Mouse (Mus musculus) CD4-positive, CD25-positive, alpha-beta regulatory T cell, adult 2 months (primary cell): ENCODE measurements at regions not wholly inside any gene's neighbourhood (a gene's known extent, or its start where the extent isn't known, plus 50 kb on each side); places are given as distances from the start of the nearest gene placed in this dataset.

ENCODE experiments used
- DNase-seq: peaks from one replicate; pipeline ENCODE4 v3.0.0-alpha.2; 2012; ENCODE audit warnings: low read depth, low spot score

DNA sequence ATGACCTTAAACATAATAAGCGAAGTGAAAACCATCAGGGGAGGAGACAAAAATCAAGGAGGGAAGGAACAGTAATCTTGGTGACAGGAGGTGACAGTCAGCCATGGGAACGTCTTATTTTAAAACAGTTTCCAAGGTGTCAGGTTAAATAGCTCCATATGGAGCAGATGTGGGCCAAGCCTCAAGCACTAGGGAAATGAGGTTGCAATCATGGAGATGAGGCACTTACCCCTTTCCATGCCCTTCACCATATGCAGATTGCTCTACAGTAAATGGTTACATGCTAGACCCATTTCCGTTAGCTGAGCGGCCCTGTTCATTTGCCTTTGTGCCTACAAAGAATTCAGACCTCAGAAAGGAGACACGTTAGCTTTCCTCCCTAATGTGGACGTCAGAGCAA lies 204.8 kb upstream of the Gm6793 start:
- DNase-seq, result no peak

DNA sequence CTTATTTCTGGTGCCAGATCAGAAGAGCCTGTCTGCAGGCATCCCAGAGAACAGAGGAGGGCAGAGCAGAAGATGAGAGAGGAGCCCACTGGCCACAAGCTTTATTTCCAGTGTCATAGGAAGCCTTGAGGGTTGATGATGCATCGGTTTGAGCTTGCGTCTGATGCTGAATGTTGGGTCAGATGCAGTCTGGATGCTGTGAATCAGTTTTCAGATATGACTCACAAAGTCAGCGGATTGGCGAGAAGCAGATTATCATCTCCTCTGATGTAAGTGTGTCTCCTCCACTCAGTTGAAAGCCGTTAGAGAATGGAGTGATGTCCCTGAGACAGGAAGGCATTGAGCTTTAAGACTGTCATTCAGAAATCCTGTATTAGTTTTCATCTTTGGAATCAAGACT lies 197.3 kb upstream of the Gm6793 start:
- no peak for DNase-seq

DNA sequence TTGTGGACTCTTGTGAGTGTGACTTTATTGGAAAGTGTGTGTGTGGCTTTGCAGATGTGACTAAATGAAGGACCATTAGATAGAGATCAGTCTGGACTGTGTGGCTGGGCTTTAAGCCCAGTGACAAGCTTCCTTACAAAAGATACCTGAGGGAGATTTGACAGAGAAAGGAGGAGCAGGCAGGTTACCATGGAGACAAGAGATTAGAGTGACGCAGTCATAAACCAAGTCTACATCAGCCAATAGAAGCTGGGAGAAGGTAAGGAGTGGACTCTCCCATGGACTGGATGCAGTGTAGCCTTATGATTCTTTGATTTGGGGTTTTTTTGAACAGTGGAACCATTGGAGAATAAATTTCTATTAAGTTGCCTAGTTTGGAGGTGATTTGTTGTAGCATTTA lies 181.6 kb upstream of the Gm6793 start:
- DNase-seq, result no peak

DNA sequence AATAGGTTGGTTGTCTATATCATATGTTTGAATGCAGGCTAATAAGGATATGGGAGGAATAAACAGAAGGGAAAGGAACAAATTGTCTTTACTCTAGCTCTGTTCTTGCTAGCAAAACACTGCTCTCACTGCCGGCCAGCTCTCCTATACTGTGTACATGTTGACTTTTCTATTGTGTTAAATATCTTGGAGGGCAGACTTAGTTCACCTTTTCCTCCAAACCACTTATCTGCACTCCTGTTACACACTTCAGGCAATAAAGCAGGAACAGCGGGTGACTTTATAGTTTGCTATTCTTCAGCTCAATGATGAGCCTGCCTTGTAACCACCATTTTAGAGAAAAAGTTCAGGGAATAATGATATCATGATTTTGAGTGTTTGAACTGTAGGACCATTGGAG lies 181.0 kb upstream of the Gm6793 start:
- DNase-seq, result no peak

- DNase-seq, result no peak
Measured at GRCm38 (mm10) chr8:112191846-112192245, 177.0 kb upstream of the Gm6793 start.

DNA sequence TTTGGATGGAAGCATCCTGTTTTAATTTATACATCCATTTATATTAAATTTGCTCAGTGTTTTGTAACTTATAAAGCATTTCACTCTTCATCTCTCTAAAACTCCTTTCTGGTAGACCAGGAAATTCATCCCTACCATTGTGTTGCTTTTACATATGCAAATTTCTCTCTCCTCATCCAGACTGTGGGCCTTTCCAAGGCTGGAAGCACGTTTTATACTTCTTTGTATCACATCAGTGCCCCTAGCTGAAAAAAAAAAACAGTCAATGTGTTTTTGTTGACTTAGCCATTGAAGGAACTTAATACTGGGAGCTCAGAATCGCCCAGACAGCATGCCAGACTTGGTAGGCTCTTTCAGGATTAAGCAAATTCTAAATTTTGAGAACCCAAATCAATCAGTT lies 174.9 kb upstream of the Gm6793 start:
- DNase-seq, result no peak

DNA sequence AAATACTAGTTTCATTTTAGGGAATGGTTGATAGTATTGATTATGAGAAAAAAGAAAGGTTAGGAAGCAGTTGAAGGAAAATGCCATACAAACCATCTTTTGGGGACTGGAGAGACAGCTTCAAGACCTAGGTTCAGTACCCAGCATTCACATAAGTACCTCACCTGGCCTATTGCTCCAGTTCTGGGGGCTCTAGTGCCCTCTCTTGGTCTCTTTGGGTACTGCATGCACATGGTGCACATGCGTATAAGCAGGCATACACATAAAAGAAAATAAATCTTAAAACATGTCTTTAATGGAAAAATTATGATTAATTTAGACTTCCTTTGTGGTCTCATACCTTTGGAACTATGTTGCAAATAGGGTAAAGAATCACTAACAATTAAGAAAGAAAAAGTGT lies 155.3 kb upstream of the Gm6793 start:
- DNase-seq, result peak; percentile 1

DNA sequence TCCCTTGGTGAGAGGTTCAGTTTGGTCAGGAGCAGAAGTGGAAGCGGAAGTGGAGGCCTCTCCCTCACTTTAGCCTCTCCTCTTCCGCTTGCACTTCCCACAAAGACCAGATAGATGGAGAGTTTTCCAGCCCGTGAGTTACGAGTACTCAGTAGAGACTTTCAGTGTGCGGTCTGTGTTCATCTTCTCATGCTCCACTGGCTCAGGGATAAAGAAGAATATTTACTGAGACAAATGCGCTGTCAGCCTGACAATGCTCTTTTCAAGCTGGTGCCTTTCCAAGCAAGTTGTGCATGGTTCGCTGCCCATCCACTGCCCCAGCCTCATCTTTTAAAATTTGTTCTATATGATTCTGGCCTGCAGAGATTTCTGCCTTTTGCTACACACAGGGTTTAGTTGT lies 141.8 kb upstream of the Gm6793 start:
- DNase-seq, result no peak

GRCm38 (mm10) chr8:112138924-112139323 lies 124.1 kb upstream of the Gm6793 start:
- DNase-seq, result no peak

- DNase-seq, result no peak
Measured at GRCm38 (mm10) chr8:112130196-112130595, 115.4 kb upstream of the Gm6793 start.

GRCm38 (mm10) chr8:112128833-112129518 lies 114.1 kb upstream of the Gm6793 start:
- DNase-seq, result peak; percentile 1

- no peak for DNase-seq
Measured at GRCm38 (mm10) chr8:112111950-112112349, 97.1 kb upstream of the Gm6793 start.

DNA sequence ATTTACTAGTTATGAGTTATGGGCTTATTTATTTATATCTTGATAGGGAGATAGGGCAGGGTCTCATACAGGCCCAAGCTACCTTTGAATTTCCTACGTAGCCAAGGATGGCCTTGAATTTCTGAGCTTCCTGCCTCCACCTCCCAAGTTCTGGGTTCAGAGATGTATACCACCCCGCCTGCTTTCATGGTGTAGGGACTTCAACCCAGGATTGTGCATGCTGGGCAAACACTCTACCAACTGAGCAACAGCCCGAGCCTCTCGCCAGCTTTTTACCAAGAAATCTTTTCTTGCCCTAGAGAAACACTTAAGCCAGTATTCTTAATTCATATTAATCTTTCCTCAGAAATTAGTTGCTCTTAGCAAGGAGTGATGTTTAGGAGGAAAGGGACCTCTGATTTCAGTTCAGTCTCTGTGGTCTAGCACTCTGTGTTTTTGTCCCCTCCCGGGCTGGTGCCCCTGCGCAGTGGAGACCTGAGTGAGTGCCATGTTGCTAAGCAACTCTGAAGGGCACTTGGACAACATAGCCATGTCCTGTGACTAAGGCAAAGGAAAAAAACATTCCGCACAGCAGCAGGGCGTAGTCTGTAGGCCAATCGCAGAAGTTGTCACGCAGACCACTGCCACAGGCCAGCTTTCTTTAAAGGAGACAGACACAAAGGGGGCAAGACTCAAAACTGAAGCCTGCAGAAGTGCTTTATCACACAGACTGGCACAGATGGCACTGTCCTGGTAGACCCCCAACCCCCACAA lies 83.2 kb upstream of the Gm6793 start:
- DNase-seq, result no peak

GRCm38 (mm10) chr8:112094881-112095280 lies 80.0 kb upstream of the Gm6793 start:
- DNase-seq, result no peak

- no peak for DNase-seq
Measured at GRCm38 (mm10) chr8:112093554-112093953, 78.7 kb upstream of the Gm6793 start.

DNA sequence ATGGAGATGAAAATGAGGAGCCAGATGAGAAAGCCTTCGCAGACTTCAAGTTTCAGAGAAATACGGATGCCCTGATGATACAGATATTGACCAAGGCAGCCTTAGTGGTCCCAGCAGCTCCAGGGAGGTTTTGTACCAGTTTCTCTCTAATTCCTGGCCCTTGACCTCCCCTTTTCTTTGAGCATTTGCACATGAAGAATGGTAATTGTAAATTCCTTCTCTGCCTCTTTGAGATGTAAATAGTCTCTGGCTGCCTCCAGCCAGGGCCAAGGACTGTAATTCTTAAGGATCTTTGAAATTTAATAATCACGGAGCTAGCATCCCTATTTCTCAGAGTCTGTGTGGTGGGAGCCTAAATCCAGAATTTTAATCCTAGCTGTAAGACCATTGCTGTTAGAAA lies 78.0 kb upstream of the Gm6793 start:
- DNase-seq, result no peak

- no peak for DNase-seq
Measured at GRCm38 (mm10) chr8:112078621-112079020, 63.8 kb upstream of the Gm6793 start.

DNA sequence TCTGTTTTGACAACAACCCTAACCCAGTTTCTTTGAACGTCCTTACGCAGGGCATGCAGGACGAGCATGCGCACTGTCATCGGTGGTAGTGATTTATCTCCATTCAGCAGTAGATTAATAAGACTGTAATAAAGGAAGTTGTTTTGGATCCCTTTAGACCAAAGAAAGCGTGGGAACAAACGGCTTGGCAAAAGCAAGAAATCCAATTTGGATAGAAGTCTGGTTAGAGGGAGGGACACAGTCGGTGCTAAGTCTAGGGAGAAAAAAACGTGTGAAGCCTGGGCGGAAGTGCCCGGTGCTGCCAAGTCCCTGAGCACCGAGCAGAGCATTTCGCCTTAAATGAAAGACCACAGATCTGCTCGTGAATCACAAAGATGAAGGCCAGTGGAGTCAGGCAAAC lies 57.4 kb upstream of the Gm6793 start:
- no peak for DNase-seq

DNA sequence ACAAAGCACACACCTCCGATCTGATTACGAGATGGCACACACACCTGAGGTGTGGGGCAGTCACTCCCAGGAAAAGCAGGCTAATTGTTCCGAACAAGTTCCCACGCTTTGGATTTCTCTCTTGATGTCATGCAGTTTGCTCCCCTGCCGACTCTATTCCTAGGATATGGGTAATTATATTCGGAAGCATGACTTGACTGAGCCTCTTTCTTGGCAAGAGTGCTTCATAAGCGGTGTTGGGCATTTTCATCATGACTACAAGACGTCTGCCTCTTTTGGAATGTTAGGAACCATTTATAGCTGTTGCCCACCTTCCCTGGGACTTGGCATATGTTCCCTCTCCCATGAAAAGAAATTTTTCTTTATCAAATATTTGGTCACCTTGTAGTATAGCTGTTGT lies 55.4 kb upstream of the Gm6793 start:
- no peak for DNase-seq
